Mouse (Mus musculus): ENCODE measurements around the gene Nckap5. TPM values are rescaled to one million over a fixed set of nuclear protein-coding genes. Genes with fewer than 3 reads are reported as not detected.

Nckap5 gene
- total and polyA plus RNA-seq, 2 experiments from 2014 or later, result 6.6 to 10.2 TPM

DNA sequence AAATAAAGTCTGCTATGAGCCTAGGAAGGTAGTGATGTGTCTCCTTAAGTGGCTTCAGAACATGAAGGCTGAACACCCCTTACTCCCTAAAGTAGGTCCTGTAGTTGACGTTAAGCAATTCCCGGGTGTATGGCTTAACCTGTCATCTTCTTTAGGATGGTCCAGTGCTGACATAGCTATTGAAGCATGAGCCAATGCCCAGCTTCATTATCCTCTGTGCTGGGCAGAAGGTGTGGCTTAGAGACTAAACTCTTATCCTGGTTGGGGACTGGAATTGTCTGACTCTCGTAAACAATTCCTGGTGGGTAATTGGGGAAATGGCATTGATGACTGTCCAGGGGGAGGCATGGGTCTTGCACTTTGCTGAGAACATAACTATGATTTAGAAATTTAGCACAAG, 312.5 kb downstream of the Nckap5 start:
- H3K4me1 ChIP-seq (ENCODE audit: insufficient read depth, low read length), result 0 out of 2 replicates have a peak, but pooled peaks cover 2% of the 10 kb centered on the region
- ATAC-seq, result no peak
- no peaks in the 10 kb centered on the region for H3K9me3 ChIP-seq (ENCODE audit: low read length)
- 57% methylated on average over 3 of the region's 3 CpGs for WGBS
- TF ChIP-seq CTCF (IDR thresholded peaks at IDR 0.05; ENCODE audit: low read depth), result no peak
- peak; percentile 9 for DNase-seq (ENCODE audit: low spot score)
- H3K27ac ChIP-seq, result no peak overlapping the region
- no peak overlapping the region for H3K9ac ChIP-seq (replicated peaks; ENCODE audit: low read length)
- no peak overlapping the region for H3K4me2 ChIP-seq (ENCODE audit: low read depth, low read length)
- H3K27me3 ChIP-seq (ENCODE audit: insufficient read depth, low read length), result no peaks in the 10 kb centered on the region
- no peaks in the 10 kb centered on the region for H3K36me3 ChIP-seq (ENCODE audit: insufficient read depth, low read length)
- no peak overlapping the region for H3K4me3 ChIP-seq (ENCODE audit: low read length)

GRCm38 (mm10) chr1:126517427-126517826, 313.2 kb downstream of the Nckap5 start:
- H3K4me2 ChIP-seq (ENCODE audit: low read depth, low read length), result no peak overlapping the region
- WGBS, result 94% methylated on average over 1 of the region's 1 CpGs
- TF ChIP-seq CTCF (IDR thresholded peaks at IDR 0.05; ENCODE audit: low read depth), result no peak
- H3K4me1 ChIP-seq (ENCODE audit: insufficient read depth, low read length), result 0 out of 2 replicates have a peak, but pooled peaks cover 2% of the 10 kb centered on the region
- no peak overlapping the region for H3K27ac ChIP-seq
- no peak overlapping the region for H3K4me3 ChIP-seq (ENCODE audit: low read length)
- no peaks in the 10 kb centered on the region for H3K9me3 ChIP-seq (ENCODE audit: low read length)
- H3K27me3 ChIP-seq (ENCODE audit: insufficient read depth, low read length), result no peaks in the 10 kb centered on the region
- no peak for DNase-seq (ENCODE audit: low spot score)
- H3K36me3 ChIP-seq (ENCODE audit: insufficient read depth, low read length), result no peaks in the 10 kb centered on the region
- H3K9ac ChIP-seq (replicated peaks; ENCODE audit: low read length), result no peak overlapping the region
- ATAC-seq, result no peak

- 58% methylated on average over 3 of the region's 3 CpGs for WGBS
- Histone ChIP-seq H3K9ac (replicated peaks; ENCODE audit: low read length) (no peak overlapping the region), H3K4me3 (ENCODE audit: low read length) (no peak overlapping the region), H3K36me3 (ENCODE audit: insufficient read depth, low read length) (no peaks in the 10 kb centered on the region), H3K27me3 (ENCODE audit: insufficient read depth, low read length) (no peaks in the 10 kb centered on the region), H3K4me1 (ENCODE audit: insufficient read depth, low read length) (0 out of 2 replicates have a peak, but pooled peaks cover 2% of the 10 kb centered on the region), H3K27ac (no peak overlapping the region), H3K9me3 (ENCODE audit: low read length) (no peaks in the 10 kb centered on the region), H3K4me2 (ENCODE audit: low read depth, low read length) (no peak overlapping the region)
- TF ChIP-seq CTCF (IDR thresholded peaks at IDR 0.05; ENCODE audit: low read depth), result no peak
- DNase-seq (ENCODE audit: low spot score), result no peak
- no peak for ATAC-seq
Observed at GRCm38 (mm10) chr1:126515054-126515756, 315.4 kb downstream of the Nckap5 start.

DNA sequence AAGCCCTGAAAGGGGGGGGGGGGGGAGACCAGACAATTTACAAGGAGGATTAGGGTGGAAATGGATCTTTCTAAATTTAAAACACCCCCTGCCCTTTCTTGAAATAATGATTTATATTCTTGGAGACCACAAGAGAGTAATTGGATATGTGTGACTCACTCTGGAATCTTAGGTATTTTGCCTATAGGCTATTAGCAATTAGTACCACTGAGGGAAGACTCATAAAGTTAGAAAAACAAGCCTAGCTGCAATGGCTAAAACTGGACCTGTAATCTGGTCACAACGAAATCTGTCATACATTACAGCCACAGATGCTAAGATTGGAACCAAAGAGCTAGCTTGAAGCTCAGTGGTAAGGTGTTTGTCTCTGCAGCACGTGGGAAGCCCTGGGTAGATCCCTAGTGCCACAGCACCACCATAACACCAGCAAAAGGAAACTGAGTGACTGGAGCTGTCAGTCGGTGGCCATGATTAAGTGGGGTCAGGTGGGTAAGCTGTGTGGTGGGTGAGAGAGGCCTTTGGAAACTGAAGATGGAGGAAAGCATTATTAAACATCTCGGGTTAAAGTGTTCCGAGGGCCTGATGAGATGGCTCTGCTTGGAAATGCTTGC, 318.7 kb downstream of the Nckap5 start:
- WGBS, result 84% methylated on average over 5 of the region's 5 CpGs
- H3K36me3 ChIP-seq (ENCODE audit: insufficient read depth, low read length), result no peaks in the 10 kb centered on the region
- no peak for TF ChIP-seq CTCF (IDR thresholded peaks at IDR 0.05; ENCODE audit: low read depth)
- ATAC-seq, result no peak
- no peak overlapping the region for H3K27ac ChIP-seq
- H3K4me1 ChIP-seq (ENCODE audit: insufficient read depth, low read length), result no peaks in the 10 kb centered on the region
- no peak overlapping the region for H3K4me3 ChIP-seq (ENCODE audit: low read length)
- no peak for DNase-seq (ENCODE audit: low spot score)
- H3K27me3 ChIP-seq (ENCODE audit: insufficient read depth, low read length), result no peaks in the 10 kb centered on the region
- H3K4me2 ChIP-seq (ENCODE audit: low read depth, low read length), result no peak overlapping the region
- no peak overlapping the region for H3K9ac ChIP-seq (replicated peaks; ENCODE audit: low read length)
- H3K9me3 ChIP-seq (ENCODE audit: low read length), result no peaks in the 10 kb centered on the region

DNA sequence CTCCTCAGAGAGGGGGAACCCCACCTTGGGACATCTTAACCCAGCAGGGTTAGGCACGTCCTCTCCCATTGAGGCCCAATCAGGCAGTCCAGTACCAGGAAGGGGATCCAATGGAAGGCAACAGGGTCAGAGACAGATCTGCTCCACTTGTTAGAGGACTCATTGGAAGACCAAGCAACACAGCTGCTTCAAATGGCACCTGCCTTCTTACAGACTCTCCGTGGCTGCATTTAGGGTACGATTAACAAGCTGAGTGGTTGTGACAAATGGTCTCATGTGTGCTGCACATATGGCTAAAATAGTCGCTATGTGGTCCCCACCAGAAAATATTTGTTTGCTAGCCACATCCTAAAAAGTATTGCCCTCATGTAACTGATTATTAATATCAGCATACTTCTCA, 325.9 kb downstream of the Nckap5 start:
- Histone ChIP-seq H3K36me3 (ENCODE audit: insufficient read depth, low read length) (no peaks in the 10 kb centered on the region), H3K4me1 (ENCODE audit: insufficient read depth, low read length) (no peaks in the 10 kb centered on the region), H3K27ac (no peak overlapping the region), H3K4me2 (ENCODE audit: low read depth, low read length) (no peak overlapping the region), H3K4me3 (ENCODE audit: low read length) (no peak overlapping the region), H3K27me3 (ENCODE audit: insufficient read depth, low read length) (no peaks in the 10 kb centered on the region), H3K9ac (replicated peaks; ENCODE audit: low read length) (no peak overlapping the region), H3K9me3 (ENCODE audit: low read length) (no peaks in the 10 kb centered on the region)
- ATAC-seq (no peak), DNase-seq (ENCODE audit: low spot score) (no peak)
- 73% methylated on average over 4 of the region's 4 CpGs for WGBS
- no peak for TF ChIP-seq CTCF (IDR thresholded peaks at IDR 0.05; ENCODE audit: low read depth)

GRCm38 (mm10) chr1:126502741-126503140, 327.9 kb downstream of the Nckap5 start:
- Histone ChIP-seq H3K4me1 (ENCODE audit: insufficient read depth, low read length) (no peaks in the 10 kb centered on the region), H3K4me3 (ENCODE audit: low read length) (no peak overlapping the region), H3K36me3 (ENCODE audit: insufficient read depth, low read length) (no peaks in the 10 kb centered on the region), H3K9ac (replicated peaks; ENCODE audit: low read length) (no peak overlapping the region), H3K27ac (no peak overlapping the region), H3K4me2 (ENCODE audit: low read depth, low read length) (no peak overlapping the region), H3K9me3 (ENCODE audit: low read length) (no peaks in the 10 kb centered on the region), H3K27me3 (ENCODE audit: insufficient read depth, low read length) (no peaks in the 10 kb centered on the region)
- DNase-seq (ENCODE audit: low spot score) (peak; percentile 53), ATAC-seq (peak; percentile 81)
- no peak for TF ChIP-seq CTCF (IDR thresholded peaks at IDR 0.05; ENCODE audit: low read depth)
- 47% methylated on average over 2 of the region's 2 CpGs for WGBS

DNA sequence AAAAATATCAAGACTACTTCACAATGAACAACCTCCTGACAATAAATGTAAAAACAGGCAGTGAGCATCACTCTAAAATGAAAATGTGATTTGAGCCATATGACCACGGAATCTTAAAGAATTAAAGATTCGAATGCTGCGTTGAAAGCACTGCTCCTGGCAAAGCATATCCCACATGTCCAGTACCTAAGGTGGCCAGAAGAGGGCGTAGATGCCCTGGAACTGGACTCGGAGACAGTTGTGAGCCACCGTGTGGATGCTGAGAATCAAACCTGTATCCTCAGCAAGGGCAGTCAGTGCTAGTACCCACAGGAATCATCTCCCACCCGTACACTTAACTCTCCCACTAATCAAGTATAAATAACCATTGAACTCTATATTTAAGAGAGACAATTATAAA, 333.9 kb downstream of the Nckap5 start:
- no peak overlapping the region for H3K4me3 ChIP-seq (ENCODE audit: low read length)
- no peak for DNase-seq (ENCODE audit: low spot score)
- no peaks in the 10 kb centered on the region for H3K36me3 ChIP-seq (ENCODE audit: insufficient read depth, low read length)
- 83% methylated on average over 7 of the region's 7 CpGs for WGBS
- ATAC-seq, result no peak
- no peak overlapping the region for H3K9ac ChIP-seq (replicated peaks; ENCODE audit: low read length)
- H3K27me3 ChIP-seq (ENCODE audit: insufficient read depth, low read length), result no peaks in the 10 kb centered on the region
- H3K4me1 ChIP-seq (ENCODE audit: insufficient read depth, low read length), result 0 out of 2 replicates have a peak, but pooled peaks cover 7% of the 10 kb centered on the region
- H3K27ac ChIP-seq, result no peak overlapping the region
- TF ChIP-seq CTCF (IDR thresholded peaks at IDR 0.05; ENCODE audit: low read depth), result peak; percentile 52; the same call in 1 of the 2 replicates
- no peak overlapping the region for H3K4me2 ChIP-seq (ENCODE audit: low read depth, low read length)
- H3K9me3 ChIP-seq (ENCODE audit: low read length), result no peaks in the 10 kb centered on the region

Measured in hindbrain, postnatal 0 days (tissue).